Mouse (Mus musculus) cerebellum, adult 18-20 months (tissue): ENCODE results near the gene Fam126a.
"Not testable (repeated sequence)": the region's sequence is repeated elsewhere in the genome, so short reads cannot be mapped to it uniquely, and the experiment has no call there.

Experiments used
- DNase-seq, 2 experiments: peaks; one replicate each; pipeline ENCODE4 v3.0.0; 2021

The Fam126a gene

DNA sequence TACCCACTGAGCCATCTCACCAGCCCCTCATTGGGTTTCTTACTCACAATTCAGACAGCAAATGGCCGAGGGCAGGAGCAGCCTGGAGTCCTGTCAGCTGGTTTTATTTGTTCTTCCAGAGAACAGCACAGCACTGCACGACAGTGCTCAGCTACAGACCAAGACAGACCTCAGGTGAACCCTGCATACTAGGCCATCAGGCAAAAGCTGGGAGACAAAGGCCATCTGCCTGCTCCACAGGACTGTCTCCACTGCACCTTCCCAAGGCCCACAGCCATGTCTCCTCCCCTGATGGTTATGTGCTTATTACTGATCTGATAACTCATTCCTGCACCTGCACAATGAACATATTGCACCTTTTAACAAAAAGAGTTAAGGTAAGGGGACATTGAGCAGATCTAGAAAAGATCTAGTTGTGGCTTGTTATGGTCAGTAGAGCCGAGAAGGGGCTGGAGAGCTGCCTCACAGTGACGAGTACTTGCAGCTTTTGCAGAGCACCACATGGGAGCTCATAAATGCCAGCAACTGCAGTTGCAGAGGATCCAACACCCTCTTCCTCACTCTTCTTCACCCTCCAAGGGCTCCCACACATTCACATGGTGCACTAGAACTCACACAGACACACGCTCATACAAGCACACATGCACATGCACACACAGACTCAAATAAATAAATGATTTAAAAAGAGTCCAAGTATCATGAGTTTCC lies 137.2 kb downstream of the Fam126a start:
- DNase-seq = peak in 1 of 2 experiments; percentile 21

DNA sequence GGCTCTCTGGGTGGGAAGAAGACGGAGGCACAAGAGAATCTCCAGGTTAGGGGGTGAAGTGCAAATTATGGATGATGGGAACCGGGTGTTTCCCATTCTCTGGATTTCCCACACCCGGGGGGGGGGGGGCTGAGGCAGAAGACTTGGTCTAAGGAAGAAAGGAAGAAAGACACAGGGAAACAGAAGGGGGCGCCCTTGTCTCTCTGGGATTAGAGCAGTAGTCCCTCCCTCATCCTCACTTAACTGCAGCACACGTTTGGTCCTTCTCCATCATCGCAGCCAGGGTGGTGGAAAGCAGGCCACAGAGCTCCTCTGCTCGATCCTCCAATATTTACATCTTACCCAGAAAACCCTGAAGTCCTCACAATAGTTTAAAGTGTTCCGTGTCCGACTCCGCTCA lies 139.8 kb downstream of the Fam126a start:
- peak; percentile 43 to 48 for DNase-seq

DNA sequence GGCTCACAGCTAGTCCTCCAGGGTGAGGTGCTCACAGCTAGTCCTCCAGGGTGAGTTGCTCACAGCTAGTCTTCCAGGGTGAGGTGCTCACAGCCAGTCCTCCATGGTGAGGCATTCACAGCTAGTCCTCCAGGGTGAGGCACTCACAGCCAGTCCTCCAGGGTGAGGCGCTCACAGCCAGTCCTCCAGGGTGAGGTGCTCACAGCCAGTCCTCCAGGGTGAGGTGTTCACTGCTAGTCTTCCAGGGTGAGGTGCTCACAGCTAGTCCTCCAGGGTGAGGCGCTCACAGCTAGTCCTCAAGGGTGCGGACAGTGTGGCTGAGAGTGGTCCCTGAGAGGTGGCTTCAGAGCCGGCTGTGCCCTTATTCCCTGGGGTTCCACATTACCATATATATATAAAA lies 141.0 kb downstream of the Fam126a start:
- DNase-seq = no peak

DNA sequence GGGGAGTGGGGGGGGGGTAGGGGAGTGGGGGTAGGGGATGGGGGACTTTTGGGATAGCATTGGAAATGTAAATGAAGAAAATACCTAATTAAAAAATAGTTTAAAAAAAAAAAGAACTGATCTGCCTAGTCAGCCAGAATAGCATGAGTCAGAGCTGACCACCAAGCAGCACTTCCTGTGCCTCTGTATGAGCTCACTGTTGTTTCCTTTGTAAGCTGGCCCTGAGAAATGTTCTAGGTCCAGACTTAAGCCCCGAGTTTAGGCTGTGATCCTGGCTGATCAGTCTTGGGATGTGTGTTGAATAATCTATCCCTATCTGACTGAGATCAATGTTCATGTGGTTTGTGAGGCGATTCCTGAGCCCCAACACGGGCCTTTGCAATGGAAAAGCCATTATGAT lies 143.4 kb downstream of the Fam126a start:
- DNase-seq = no peak

DNA sequence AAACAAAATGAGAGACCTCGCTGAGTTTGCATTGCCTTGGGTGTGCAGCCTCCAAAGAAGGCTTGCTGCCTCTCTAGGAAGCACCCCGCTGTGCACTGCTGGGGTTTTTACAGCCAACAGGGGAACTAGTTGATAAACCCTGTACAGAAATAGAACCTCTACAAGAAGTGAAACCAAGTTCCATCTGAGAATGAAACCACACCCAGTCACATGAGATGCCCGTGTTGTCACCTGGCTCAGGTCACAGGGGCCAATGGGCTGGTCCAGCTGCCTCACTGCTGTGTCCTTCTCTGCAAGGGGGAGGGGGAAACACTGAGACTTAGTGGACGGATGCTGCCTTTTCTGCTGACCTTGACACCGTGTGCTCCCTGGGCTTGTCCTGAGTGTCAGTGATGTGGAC lies 156.0 kb downstream of the Fam126a start:
- no peak for DNase-seq

- DNase-seq = no peak
Observed at GRCm38 (mm10) chr5:23872586-23872985, 157.9 kb downstream of the Fam126a start.

GRCm38 (mm10) chr5:23871323-23871722 lies 159.2 kb downstream of the Fam126a start:
- not testable (repeated sequence) for DNase-seq

DNA sequence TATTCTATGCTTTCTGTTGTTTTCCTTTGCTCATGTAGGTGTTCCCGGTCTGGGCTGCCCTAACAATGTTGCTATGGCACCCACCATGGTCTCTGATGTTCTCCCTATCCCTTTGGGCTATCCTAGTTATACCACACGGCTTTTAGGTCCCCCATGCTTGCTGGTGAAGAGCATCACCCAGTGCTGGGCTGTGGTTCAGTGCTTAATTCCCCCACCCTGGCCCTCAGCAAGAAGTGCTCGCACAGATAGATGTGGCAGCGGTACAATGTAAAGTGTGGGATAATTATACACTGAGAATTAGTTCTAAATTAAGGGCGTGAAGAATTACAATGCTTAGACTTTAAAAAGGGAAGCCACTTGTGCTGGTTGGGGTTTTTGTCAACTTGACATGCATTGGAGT lies 164.5 kb downstream of the Fam126a start:
- DNase-seq = no peak
